Mouse (Mus musculus): Measurements from ENCODE around the gene Dact3.

DNA sequence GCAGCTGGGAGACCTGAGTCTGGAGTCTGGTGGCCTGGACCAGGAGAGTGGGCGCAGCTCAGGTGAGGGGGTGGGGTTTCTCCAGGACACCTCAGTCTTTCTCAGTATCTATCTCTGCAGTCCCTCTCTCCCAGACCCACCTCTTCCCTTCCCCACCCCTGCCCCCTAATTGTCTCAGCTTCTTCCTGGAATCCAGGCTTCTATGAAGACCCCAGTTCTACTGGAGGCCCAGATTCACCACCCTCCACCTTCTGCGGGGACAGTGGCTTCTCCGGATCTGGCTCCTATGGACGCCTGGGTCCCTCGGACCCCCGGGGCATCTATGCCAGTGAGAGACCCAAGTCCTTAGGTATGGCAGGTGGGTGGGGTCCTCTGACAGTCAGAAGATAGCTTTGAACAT is 8.0 kb downstream of the Dact3 start:
- no peak for TF ChIP-seq POLR2A (IDR thresholded peaks at IDR 0.05; ENCODE audit: insufficient read depth, low read length)
- no peak for TF ChIP-seq CTCF (IDR thresholded peaks at IDR 0.05; ENCODE audit: low read depth, low read length)
